Mouse (Mus musculus): ENCODE measurements around the gene Nradd. TPM values are rescaled to one million over a fixed set of nuclear protein-coding genes. Genes with fewer than 3 reads are reported as not detected.

The Nradd gene
- total RNA-seq, 2 experiments from 2014 or later = 0.92 to 1.2 TPM

DNA sequence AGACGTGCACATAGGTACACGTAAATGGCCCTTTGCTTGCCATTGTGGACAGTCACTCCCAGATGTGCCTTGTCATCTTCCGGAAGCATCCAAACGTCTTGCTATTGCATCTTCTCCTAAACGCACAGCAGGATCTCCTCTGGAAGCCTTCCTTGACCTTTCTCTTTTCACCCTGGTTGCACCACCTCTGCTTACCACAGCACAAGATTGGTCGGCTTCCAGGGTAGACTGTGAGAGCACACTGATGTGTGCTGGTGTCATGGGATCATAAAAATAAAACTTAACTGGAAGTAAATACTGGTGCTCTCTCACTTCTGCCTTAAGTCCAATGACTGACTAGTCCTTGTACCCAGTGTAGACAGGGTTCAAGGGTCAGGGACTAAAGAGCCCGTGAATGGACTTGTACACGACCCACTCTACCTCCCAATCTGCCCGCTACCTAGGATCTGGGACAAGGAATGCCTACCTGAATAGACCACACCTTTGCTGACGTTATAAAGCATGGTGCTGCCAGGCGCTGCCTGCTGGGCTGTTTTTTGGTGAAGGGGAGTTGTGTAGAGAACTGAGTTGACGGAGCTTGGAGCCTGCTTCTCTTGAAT is 1.5 kb downstream of the Nradd start:
- intact Hi-C loops (cut with DNase I) = loop anchor here (5.0 kb wide), 1 partner anchor 175 kb away; no protein-coding TSS in a partner anchor
- no peak for DNase-seq

DNA sequence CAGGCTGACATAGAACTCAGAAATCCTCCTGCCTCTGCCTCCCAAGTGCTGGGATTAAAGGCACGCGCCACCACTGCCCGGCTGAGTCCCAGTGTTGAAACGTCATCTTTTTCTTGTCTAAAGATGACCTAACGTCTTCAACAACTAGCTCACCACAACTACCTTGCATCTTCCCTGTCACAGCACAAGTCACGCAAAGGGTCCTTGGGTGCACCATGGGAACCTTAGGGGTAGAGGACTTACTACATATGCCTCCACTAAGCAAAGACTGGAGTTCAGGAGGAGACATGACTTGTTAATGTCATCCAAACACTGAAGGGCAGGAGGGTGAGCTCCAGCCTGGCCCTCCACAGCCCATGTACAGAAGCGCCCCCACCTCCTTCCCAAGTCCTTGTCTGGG is 3.6 kb downstream of the Nradd start:
- DNase-seq = no peak

DNA sequence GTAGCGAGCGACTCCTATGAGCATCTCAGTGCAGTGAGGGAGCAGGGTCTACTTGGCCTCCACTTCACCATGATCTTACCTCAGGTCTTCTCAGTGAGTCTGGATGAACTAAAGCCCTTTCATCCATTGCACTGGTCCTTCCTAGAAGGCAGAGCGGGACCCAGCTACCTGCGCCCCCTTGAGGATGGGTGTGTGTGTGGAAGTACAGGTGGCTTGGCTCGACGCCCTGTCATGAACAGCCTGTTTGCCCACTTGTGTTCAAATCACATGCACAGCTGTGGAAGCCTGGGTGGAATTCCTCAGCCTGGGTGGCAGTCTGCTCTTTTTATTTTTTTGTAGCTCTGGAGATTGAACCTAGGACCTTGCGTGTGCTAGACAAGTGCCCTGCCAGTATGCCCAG is 4.1 kb downstream of the Nradd start:
- no peak for DNase-seq
- intact Hi-C loops (cut with DNase I) = loop anchor here (5.0 kb wide), 1 partner anchor 173 kb away; no protein-coding TSS in a partner anchor

More for the DNA sequence above, 3.6 kb downstream of the Nradd start:
- intact Hi-C loops (cut with DNase I) = loop anchor here (5.0 kb wide), 1 partner anchor 173 kb away; no protein-coding TSS in a partner anchor

DNA sequence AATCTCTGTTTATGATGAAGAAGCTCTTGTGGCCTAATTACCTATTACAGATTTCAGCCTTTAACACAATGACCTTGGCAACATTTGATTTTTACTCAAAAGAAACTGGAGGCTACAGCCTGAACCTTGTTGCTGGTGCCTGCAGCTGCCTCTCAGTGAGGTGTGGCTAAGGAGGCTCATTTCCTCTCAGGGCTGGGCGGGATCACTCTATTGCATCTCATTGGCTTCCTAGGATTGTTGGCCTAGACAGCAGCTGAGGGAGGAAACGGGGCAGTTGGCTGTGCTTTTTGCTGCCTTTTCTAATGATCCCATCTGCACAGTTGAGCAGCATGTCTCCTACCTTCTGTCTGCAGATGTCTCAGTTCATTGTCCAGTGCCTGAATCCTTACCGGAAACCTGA is 7.2 kb downstream of the Nradd start:
- DNase-seq = peak; percentile 31 to 34
- intact Hi-C loops (cut with DNase I) = no loop called here

GRCm38 (mm10) chr9:110611471-110611870 is 12.8 kb downstream of the Nradd start:
- intact Hi-C loops (cut with DNase I) = no loop called here

GRCm38 (mm10) chr9:110583521-110583920 is 40.7 kb downstream of the Nradd start:
- DNase-seq = no peak
- intact Hi-C loops (cut with DNase I) = no loop called here

More at GRCm38 (mm10) chr9:110611471-110611870, 12.8 kb downstream of the Nradd start:
- no peak for DNase-seq

GRCm38 (mm10) chr9:110582161-110582560 is 42.1 kb downstream of the Nradd start:
- intact Hi-C loops (cut with DNase I) = no loop called here
- no peak for DNase-seq

Small RNAs within 50 kb of the gene (microRNA-seq; reads per million reads assigned to microRNA genes)
- 0 reads per million in 2 experiments for gene Mir8107 (ENCODE audit: borderline number of aligned reads in 2 of 2)

Other genes with a start within 250 kb of the Nradd start
- 10 to 100 TPM; 13.9 to 14.3 TPM for gene Ptpn23, start 216.2 kb downstream of the Nradd start, total RNA-seq (2021)
- under 1 TPM; 0.42 to 0.49 TPM for gene Ngp, start 204.7 kb downstream of the Nradd start, total RNA-seq (2021)
- 10 to 100 TPM; 11.8 to 12.8 TPM for gene Klhl18, start 147.8 kb downstream of the Nradd start, total RNA-seq (2021)
- under 1 TPM; 0.24 to 0.36 TPM for gene Kif9, start 147.5 kb downstream of the Nradd start, total RNA-seq (2021)
- gene Setd2, start 91.9 kb downstream of the Nradd start, total RNA-seq (2021) = 10 to 100 TPM; 43.3 to 44.3 TPM
- 10 to 100 TPM in 1 of 2 experiments, 1 to 10 TPM in 1; 9.5 to 11.0 TPM for gene Nbeal2, start 29.7 kb upstream of the Nradd start, total RNA-seq (2021)
- gene Ccdc12, start 32.1 kb upstream of the Nradd start, total RNA-seq (2021) = 10 to 100 TPM; 60.6 to 66.9 TPM
- gene Myl3, start 117.4 kb upstream of the Nradd start, total RNA-seq (2021) = over 10,000 TPM; 10,942 to 11,353 TPM
- 1 to 10 TPM; 6.5 to 6.6 TPM for gene Pth1r, start 122.7 kb upstream of the Nradd start, total RNA-seq (2021)
- gene Prss42, start 173.7 kb upstream of the Nradd start, total RNA-seq (2021) = not detected
- not detected for gene Prss44, start 189.5 kb upstream of the Nradd start, total RNA-seq (2021)
- gene Prss43, start 202.2 kb upstream of the Nradd start, total RNA-seq (2021) = not detected
- not detected for gene Prss45, start 210.1 kb upstream of the Nradd start, total RNA-seq (2021)
- gene Prss46, start 220.1 kb upstream of the Nradd start, total RNA-seq (2021) = not detected
- gene Prss50, start 233.5 kb upstream of the Nradd start, total RNA-seq (2021) = not detected